Mouse (Mus musculus) embryo, embryonic 11 days (tissue): ENCODE measurements around the gene Arhgap32.
"Not testable (repeated sequence)": the region's sequence is repeated elsewhere in the genome, so short reads cannot be mapped to it uniquely, and the experiment has no call there.

ENCODE experiments used
- DNase-seq: peaks from one replicate; pipeline ENCODE4 v3.0.0-alpha.2; 2015

Gene Arhgap32

DNA sequence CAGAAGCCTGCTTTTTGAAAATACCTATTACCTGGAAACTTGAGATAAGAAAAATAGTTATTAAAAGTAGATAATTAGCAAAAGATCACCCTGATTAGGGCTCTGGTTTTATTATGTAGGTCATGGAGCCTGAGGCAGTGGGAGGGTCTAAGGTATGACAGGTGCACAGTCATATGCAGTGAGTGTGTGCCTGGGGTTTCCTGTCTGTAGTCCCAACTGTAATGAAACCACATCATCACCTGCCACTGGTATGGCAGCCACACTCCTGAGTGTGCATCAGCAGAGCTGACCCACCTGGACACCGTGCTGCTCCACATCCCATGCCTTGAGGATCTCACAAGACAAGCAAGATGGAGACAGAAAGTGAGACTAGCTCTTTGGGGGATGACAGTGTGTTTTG is at the start of gene Arhgap32:
TSS of gene Arhgap32 (plus strand) at position 351 of the 400 bp plus-strand sequence.
- DNase-seq: no peak

DNA sequence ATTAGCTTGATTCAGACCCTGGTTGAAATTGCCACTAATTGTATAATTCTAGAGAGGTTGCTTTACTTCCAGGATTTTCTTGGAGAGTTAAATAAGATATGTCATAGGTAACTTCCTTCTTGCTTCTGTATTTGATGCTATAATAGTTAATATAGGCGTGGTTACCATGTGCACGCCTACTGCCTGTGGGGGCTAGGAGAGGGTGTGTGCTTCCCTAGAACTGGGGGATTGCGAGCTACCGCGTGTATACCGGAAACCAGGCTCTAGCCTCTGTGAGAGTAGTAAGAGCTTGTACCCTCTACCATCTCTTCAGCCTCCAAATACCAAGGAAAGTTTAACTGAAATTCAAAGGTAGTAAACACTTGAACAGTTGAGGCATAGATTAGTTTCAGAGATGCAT is 43.2 kb upstream of the Arhgap32 start:
- DNase-seq: no peak

DNA sequence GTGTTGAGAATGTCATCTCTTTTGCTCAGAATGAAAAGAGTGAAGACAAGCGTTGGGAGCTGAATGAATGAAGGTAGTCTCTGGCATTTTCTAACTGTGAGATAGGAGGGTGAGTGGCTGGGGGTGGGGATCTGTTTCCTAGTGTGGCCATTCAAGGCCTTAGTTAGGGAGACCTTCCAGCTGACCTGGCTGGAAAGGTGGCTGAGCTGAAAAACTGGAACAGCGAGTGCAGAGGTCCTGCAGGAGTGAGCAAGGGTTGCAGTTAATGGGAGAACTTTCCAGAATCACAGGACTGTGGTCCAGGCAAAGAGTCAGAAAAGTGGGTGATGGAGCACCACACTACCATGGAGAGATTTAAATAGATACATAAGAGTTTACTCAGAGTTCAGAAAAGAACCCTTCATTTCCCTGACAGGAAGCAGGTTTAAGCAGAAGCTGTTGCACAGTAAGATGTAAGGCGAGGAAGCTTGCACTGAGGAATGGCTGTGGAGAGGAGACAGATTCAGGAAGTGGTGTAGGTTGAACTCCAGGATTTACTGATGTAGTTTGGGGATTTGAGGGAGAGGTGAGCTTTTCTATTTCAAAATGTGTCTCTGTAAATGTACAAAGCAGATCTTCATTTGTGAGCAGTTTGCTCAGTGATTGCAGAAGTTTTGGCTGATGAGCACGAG is 27.7 kb upstream of the Arhgap32 start:
- DNase-seq: no peak

DNA sequence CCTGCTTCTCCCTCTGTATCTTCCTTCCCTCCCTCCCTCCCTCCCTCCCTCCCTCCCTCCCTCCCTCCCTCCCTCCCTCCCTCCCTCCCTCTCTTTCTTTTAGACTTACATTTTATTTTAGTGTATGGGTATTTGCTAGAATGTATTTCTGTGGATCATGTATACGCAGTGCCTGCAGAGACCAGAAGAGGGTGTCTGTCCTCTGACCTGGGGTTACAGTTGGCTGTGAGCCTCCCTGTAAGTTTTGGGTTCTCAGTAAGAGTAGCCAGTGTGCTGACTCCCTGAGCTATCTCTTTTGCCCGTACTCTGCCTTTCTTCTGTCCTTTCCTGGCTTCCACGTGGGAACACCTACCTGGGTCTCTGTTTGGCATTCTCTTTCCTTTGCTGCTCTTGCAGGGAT is 27.1 kb upstream of the Arhgap32 start:
- DNase-seq: no peak

DNA sequence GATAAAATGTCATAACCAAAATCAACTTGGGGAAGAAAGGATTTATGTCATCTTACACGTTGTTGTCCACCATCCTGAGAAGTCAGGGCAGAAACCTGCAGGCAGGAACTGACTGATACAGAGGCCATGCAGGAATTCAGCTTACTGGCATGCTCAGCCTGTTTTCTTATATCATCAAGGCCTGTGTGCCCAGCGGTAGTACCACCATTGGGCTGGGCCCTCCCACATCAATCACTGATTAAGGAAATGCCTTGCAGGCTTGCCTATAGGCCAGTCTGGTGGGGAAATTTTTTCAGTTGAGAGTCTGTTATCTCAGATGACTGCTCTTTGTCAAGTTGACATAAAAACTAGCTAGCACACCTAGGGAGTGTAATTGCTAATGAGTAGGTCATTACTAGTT is 22.5 kb upstream of the Arhgap32 start:
- no peak for DNase-seq

DNA sequence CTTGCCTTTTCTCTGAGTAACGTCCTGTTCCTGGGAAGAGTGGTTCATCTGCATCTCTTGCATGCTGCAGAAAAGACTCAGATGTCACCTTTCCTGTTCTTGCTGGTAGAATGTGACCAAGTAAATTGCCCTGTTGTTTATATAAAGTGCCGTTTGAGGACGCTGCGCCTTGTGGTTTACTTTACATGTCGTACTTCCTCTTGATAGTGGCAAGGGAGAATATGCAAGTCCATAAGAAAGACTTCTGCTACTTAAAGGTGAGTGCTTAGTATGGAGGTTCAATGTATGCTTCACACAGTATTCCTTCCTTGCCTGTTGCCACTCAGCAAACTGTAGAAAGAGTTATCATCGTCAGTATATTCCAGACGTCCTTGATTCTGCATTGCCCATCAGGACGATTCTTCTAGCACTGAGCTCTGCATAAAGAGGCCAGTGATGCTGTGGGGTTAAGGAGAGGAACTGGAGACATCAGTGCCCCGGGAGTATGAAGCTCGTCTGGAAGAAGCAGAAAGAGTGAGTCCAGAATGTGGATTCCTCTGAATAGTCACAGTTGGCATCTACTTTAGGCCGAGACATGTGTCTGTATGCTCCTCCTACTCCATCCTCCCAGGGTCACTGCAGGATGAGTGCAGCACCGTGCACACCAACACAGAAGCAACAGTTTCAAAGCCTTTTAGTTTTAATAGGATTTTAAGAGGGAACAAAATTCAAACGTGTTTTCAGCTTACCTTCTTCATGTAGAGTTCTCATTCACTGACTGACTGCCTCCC is 21.4 kb upstream of the Arhgap32 start:
- DNase-seq: no peak

DNA sequence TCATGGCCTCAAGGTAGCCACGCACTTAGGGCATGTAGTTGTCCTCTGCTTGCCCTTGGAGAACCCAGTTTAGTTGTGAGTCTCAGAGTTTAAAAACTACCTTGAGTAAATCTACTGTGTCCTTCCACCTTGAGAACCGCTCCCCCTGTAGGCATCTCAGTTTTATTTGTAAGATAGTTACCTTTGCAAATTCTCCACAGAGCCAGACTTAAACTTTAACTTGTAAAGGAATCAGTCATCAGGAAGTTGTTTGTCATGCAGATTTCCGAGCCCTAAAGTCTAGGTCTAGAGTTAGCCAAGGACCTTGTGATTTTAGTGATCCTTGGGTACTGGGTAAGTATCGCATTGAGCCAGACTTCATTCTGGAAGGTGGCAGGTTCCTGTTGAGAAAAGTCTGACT is 20.4 kb upstream of the Arhgap32 start:
- DNase-seq: no peak

DNA sequence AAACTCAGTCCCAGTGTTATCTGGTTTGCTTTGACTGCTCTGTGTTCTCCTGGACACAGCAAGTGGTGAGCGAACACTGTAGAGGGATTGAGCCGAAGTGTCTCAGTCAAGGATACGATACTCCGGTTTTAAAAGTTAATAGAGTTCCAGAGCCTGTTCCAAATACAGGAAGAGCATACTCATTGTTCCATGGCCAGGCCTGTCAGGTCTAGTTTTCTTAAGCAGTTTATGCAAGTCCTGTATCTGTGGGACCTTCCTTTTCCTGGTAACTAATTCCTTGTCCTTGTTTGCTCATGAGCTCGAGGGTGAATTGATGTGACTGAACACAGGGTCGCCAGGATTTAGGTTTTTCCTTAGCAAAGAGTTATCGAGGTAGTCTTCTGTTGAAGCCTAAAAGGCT is 19.4 kb upstream of the Arhgap32 start:
- DNase-seq: no peak

DNA sequence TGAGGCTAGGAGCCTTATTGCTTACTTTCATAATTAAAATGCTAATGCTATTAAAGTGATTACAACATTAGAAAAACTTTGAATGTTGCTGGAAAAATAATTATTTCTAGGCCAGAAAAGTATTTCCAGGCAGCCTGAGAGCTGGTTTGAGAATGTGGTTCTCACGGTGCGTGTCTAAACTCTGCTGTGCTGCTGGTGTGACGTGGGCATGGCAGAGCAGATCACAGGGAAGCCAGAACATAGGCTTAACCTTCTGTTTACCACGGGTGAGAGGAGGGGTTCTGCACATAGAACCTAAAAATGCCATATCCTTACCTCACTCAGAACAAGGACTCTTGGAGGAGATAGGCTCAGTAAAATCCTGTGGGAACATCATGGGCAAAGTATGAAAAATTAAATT is 18.8 kb upstream of the Arhgap32 start:
- no peak for DNase-seq

DNA sequence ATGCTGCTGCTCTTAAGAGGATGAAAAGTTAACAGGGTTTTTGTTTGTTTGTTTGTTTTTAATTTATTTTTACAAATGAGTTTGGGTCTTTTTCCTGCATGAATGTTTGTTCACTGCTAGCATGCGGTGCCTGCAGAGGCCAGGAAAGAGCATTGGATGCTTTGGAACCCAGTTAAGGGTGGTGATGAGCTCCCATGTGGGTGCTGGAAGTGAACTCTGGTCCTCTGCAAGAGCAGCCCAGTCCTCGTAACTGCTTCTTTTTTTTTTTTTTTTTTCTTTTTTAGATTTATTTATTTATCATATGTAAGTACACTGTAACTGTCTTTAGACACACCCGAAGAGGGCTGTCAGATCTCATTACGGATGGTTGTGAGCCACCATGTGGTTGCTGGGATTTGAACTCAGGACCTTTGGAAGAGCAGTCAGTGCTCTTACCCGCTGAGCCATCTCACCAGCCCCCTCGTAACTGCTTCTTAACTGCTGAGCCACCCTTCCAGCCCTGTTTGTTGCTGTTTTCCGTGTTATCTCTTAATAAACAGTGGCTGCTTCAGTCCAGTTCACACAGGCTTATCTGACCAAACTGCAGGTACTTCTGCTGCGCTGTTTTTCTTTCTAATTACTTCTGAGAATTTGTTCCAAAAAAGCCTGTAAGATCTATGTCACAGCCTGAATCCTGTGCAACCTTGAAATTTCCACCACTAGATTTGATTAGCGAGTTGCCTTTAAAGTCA is 17.3 kb upstream of the Arhgap32 start:
- DNase-seq: no peak

DNA sequence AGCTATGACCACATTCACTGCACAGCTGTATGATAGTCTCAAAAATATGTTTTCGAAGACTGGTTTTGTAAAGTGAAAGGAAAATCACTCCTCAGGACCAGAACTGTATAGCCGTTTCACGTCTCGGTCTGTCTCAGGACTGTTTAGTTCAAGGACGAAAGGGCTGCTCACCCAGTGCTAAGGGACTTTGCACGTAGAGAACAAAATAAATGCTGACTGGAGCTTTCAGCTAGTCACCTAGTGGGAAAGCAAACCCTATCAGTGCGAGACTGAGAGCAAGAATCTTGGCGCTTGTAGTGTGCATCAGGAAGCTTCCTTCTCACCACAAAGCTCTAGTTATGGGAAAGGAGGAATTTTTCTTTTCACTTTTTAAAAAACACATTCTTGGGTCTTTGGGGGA is 15.4 kb upstream of the Arhgap32 start:
- no peak for DNase-seq

DNA sequence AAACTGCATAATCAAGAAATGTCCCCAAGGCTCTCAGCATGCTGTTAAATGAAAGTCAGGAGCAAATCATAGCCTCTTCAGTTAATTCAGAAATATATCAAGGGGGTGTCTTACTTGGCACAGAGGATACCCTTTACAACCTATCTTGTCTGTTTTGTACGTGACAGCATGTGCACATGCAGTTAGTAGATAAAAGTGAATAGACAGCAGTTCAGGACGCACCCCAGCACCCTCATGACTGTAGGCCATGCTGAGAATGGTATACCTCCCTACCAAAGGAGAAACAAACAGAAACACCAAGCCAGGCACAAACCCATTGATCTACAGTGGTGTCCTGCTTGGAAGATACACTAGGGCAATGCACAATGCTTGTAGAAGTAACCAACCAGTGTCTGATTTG is 14.4 kb upstream of the Arhgap32 start:
- no peak for DNase-seq

DNA sequence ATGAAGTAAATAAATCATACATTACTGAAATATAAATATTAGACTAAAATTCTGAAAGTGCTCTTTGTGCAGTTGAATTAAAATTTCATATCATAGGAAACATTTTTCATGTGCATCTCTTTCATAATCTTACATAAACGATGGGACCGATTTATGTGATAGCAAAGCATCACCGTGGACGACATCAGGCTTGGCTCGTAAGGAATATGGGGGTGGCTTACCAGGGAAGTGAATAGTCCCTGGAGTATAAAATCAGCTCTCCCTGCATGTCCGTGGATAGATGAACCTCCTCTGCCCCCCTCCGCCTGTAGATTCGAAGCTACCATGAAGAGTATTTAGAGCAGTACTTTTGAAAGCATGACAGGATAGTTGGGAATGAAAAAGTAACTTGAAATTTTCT is 11.3 kb upstream of the Arhgap32 start:
- DNase-seq: no peak

DNA sequence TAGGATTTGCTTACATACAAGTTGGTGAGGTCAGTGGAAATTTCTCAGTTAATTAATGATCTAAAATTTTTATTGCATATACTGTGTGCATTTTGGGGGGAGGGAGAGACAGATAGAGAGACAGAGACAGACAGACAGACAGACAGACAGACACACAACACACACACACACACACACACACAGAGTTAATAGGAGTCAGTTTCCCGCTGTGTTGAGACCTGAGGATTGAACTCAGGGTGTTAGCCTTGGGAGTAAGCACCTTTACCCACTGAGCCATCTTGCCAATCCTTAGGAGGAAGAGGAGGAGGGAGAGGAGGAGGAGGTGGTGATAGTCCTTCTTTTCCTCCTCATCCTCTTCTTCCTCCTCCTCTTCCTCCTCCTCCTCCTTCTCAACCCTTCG is 5.6 kb upstream of the Arhgap32 start:
- DNase-seq: no peak

DNA sequence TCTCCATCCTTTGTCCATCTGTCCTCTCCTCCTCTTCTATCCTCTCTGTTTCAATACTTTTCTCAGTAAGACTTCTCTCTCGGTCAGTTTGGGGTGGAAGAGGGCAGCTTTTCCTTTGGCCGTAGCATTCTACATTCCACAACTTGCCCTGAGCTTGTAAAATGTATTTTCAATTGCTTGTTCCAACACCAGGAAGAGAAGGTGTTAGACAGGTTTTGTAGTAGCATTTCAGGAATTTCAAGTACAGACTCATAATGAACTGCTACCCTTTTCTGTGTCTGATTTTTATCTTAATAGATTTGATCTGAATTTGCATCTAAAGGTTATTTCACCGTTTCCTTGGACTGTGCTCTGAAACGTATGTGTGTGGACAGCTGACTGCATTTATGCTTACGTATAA is 336 bp downstream of the Arhgap32 start:
- no peak for DNase-seq

DNA sequence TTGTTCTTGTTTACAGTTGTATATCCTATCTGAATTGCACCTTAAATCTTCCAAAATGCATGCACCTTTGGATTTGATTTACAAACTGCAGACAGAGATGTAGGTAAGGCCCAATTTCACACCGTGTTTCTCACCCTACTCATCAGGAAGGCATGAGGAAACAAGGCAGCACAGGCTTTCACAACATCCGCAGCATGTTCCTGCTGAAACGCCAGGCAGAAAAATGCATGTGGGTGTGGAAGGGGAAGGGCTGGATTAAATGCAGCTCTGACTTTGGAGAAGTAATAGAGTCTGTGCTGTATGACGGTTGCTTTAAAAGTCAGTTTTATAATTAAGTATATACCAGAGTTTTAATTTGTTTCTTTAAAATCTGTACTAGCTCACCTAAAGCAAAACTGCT is 1.9 kb downstream of the Arhgap32 start:
- no peak for DNase-seq

DNA sequence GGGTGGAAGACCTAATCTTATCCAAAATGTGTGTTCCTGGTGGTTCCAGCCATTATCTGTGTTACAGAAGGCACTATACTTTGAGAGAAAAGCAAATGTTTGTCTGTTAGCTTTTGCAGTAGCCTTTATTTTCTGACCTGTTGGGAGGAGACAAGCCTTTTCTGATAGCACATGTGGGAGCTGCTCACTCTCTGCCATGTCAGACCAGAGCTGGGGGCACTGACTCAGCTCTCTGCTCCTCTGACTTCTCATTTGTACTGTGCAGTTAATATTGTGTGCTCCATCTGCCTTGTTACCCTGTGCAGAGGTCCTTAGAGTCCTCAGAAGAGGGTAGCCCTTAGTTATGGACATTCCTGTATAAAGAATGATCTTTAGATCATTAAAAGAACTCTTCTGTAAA is 2.5 kb downstream of the Arhgap32 start:
- no peak for DNase-seq

DNA sequence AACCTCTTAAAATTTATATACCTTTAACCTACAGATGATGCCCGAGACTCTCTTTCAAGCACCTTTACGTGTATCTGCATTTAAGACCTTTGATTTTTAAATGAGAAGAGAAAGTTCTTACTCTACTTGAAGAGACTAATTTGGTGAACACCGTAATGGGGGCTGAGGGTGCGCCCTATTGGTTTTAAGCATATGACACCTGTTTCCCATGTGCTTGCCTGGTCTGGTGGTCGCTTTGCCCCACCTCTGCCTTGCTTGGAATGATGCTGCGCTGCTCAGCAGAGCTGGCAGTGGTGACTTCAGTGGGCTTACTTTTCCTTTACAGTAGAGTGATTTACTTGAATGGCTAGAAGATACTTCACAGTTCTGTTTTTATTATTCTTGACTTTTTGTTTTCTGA is 3.6 kb downstream of the Arhgap32 start:
- DNase-seq: no peak

DNA sequence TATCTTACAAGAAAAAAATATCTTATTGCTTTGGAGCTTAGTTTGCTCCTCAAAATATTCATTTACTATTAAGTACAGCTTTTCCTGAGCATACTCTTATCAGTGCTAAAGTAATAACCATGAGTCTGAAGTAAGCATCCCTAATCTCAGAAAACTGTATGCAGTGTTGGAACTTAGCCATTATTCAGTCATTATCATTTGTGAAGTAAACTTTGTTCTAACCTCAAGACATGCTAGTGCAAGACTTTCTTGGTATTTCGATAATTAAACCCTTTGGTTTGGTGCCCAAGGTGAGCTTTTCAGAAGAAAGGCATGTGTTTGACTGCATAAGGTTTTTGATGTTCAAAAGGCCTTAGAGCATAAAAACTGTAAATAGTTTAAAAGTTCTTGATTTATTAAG is 4.2 kb downstream of the Arhgap32 start:
- DNase-seq: no peak

DNA sequence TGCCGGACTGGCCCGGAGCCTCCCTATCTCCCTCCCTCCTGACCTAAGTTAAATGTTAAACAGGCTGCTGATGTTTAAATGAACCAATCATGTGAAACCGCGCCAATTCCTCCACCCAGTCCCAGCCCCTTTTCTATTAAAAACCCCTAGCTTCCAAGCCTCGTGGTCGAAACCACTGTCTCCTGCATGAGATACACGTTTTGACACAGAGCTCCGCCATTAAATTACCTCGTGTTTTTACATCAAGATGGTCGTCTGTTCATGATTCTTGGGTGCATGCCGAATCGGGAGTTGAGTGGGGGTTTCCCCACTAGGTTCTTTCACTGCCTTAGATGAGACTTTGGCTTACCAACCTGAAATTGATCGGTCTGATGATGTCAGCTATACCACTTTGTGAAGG is 5.3 kb downstream of the Arhgap32 start:
- DNase-seq: not testable (repeated sequence)

DNA sequence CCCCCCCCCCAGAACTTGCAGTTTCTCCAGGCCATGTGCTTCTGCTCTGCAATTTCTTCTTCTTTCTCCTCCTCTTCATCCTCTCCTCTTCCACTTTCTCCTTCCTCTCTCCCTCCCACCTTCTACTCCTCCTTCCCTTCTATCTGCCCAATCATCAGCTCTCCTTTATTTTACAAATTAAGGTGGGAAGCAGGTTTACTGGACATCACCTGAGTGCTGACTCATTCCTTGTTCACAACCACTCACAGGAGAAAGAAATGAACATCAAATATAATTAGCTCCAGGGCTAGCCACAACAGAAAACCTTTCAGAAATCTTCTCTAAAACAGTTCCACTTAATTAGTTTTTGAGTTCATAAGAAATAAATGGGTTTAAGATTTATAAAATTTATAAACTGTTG is 20.3 kb downstream of the Arhgap32 start:
- no peak for DNase-seq

DNA sequence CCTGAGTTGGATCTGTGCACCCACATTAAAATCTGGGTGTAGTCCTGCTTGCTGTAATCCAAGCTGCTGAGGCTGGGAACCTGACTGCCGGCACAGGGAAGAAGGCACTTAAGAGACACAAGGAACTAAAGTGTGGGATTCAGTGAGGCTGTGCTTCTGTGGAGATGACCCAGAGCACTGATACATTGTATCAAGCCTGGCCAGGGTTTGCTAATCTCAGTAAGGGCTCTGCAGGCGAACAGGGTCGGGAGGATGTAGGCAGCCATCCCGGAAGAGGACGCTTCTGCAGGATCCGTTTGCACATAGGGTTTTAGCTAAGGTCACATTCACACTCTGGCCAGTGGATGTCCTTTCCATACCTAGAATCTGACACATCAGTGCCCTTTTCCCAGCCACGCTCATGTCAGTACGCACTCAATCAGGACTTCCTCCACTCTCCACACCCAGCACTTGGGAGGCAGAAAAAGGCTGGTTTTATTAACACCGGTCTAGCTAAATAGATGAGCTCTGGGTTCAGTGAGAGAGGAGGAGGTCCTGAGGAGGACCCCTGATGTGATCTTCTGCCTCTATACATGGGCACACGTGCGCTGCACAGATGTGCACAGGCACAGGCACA is 20.9 kb downstream of the Arhgap32 start:
- no peak for DNase-seq

DNA sequence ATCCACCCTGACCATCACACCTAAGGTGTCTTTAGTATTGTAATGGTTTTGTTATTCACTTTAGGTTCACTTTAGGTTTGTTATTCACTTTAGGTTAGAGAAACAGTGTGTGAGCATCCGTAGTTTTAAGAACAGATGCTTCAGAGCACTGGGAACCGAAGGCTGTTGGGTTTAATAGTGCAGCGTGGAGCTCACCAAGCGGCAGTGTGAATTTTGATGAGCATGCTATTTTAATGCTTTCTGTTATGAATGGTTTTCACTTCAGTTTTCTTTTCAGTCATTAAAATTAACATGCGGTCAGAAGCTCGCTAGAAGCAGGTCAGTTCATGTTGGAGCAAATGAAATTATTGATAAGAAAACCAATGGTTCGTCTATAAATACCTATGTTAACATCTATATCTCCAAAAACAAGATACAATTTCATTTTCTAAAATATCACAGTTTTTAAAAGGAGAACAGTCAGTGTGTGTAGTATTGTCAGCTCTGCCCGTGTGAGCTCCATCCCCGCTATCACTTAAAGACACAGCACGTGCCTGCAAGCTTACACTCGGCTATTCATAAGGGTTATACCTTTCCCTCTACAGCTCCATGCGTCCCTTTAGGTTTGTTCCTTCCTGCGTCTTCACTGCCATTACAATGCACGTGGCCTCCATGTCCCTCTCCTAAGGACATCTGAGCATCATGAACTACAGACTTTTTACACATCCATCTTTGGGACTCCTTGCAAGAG is 21.9 kb downstream of the Arhgap32 start:
- no peak for DNase-seq
